Mouse (Mus musculus) midbrain, embryonic 14.5 days (tissue): ENCODE data around the gene Hcar2. TPM values are rescaled to one million over a fixed set of nuclear protein-coding genes. Genes with fewer than 3 reads are reported as not detected.

Source experiments
- ATAC-seq: fragments of 200-750 bp; cut with Nextera tagmentation; 2 replicates; pipeline ENCODE4 v1.8.0; 2017; ENCODE audit warnings: moderate number of reproducible peaks, moderate library complexity; ENCODE audit not compliant: low FRiP score, low TSS enrichment
- DNase-seq: peaks from one replicate; pipeline ENCODE4 v3.0.0-alpha.2; 2015
- H3K27ac ChIP-seq: fragments of 300-500 bp; sonication (generic); replicated peaks from 2 replicates; pipeline ENCODE4 v1.5.1; 2014; ENCODE audit warnings: mild to moderate bottlenecking, low read depth, low read length, moderate library complexity
- H3K27me3 ChIP-seq: fragments of 300-500 bp; sonication (generic); 2 replicates; pipeline ENCODE4 v1.6.1; 2014; ENCODE audit warnings: low read length, control low read depth, mixed read lengths; ENCODE audit not compliant: control insufficient read depth, insufficient read depth
- H3K36me3 ChIP-seq: fragments of 300-500 bp; sonication (generic); 2 replicates; pipeline ENCODE4 v1.6.1; 2014; ENCODE audit warnings: low read length, control low read depth; ENCODE audit not compliant: control insufficient read depth, insufficient read depth
- H3K4me1 ChIP-seq: fragments of 300-500 bp; sonication (generic); 2 replicates; pipeline ENCODE4 v1.6.1; 2014; ENCODE audit warnings: mild to moderate bottlenecking, antibody characterized with exemption, low read length, control low read depth; ENCODE audit not compliant: control insufficient read depth, insufficient read depth
- H3K4me2 ChIP-seq: fragments of 300-500 bp; sonication (generic); 2 replicates; pipeline ENCODE4 v1.6.1; 2014; ENCODE audit warnings: mild to moderate bottlenecking, low read length, moderate library complexity
- H3K4me3 ChIP-seq: fragments of 300-500 bp; sonication (generic); replicated peaks from 2 replicates; pipeline ENCODE4 v1.5.1; 2014; ENCODE audit warnings: low read depth, low read length
- H3K9ac ChIP-seq: fragments of 300-500 bp; sonication (generic); replicated peaks from 2 replicates; pipeline ENCODE4 v1.6.1; 2014; ENCODE audit warnings: mild to moderate bottlenecking, low read length, moderate library complexity
- H3K9me3 ChIP-seq: fragments of 300-500 bp; sonication (generic); 2 replicates; pipeline ENCODE4 v1.6.1; 2016; ENCODE audit warnings: low read length, control low read depth, mixed read lengths; ENCODE audit not compliant: control insufficient read depth
- WGBS: fragments of 180-500 bp; shearing (Covaris S2); extraction: QIAGEN DNeasy Blood & Tissue Kit; methylation state at CpG from one replicate; pipeline ENCODE4 v1.1.7; 2014; 5-methylcytosine and 5-hydroxymethylcytosine counted together
- polyA plus RNA-seq: library from polyadenylated mRNA; unstranded; fragments of >200 nt; fragmentation: Nextera tagmentation; extraction: Ambion mirVana; gene quantifications from 2 replicates; pipeline ENCODE4 v1.2.1, GENCODE M21; 2014

Hcar2 gene
- polyA plus RNA-seq, 1 experiment from 2014 or later = 0.11 TPM

DNA sequence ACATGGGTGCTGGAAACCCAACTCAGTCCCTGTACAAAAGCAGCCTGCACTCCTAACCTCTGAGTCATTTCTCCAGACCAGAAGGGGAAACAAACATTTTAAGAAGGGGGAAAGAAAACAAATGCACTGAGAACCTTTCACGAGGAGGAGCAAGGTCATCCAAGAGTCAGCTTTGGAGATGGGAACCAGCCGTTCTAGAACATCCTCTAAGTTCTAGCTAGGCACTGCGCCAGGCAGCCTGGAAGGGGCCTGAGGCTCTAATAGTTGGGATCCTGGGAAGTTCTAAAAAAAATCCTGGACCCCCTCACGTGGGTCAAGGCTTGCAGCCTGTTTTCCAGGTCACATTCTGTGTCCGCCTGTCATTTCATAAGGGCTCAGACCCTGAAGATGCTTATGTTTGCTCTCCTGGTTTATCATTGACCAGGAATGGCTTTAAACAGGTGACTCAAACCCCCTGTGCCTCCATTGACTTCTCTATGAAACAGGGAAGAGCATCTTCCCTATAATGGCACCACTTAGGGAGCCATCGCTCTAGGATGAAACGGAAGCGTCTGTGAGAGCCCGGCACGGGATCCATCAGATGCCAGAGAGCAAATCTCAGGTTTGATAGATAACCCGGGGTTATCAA lies 11.3 kb downstream of the Hcar2 start:
- H3K4me1 ChIP-seq = no peaks in the 10 kb centered on the region
- no peaks in the 10 kb centered on the region for H3K9me3 ChIP-seq
- DNase-seq (no peak), ATAC-seq (no peak)
- H3K36me3 ChIP-seq = no peaks in the 10 kb centered on the region
- no peaks in the 10 kb centered on the region for H3K27me3 ChIP-seq
- H3K27ac ChIP-seq = no peak overlapping the region
- 93% methylated on average over 11 of the region's 11 CpGs for WGBS
- H3K4me2 ChIP-seq = no peak overlapping the region
- no peak overlapping the region for H3K9ac ChIP-seq
- no peak overlapping the region for H3K4me3 ChIP-seq

DNA sequence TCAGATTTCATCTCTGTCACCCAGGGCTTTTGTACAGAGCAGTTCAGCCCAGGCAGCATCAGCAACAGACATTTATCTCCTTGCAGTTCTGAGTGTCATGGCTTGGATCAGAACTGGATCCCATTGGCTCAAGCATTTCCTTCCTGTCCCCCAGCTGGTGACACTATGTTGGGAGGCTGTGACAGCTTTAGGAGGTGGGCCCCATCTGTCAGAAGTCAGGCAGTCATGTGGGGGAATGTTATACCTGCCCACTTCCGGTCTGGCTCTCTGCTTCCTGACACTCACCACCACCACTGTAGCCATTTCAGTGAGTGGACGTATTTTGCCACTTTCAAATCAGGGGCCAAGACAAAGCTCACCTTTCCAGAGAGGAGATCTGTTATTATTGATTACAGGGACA lies 13.9 kb downstream of the Hcar2 start:
- 85% methylated on average over 2 of the region's 2 CpGs for WGBS
- H3K4me3 ChIP-seq = no peak overlapping the region

DNA sequence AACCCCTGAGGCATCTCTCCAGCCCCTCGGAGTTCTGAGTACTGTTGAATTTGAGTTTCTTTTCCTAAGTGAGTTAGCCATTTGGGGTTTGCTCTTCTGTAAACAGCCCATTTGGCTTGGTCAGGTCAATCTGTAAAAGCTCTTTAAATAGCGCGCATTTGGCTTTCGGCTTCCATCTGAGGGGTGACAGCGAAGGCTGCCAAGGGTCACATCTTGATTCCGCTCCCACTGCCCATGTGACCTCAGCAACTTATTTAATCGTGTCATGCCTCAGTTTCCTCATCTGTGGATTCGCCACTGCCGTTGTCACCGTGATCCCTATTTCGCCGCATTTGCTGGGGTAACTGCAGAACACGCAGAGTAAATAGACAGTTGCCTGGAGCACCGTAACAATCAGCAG lies 21.0 kb downstream of the Hcar2 start:
- Histone ChIP-seq H3K9me3 (no peaks in the 10 kb centered on the region), H3K27me3 (no peaks in the 10 kb centered on the region), H3K4me2 (no peak overlapping the region), H3K9ac (no peak overlapping the region), H3K4me1 (peaks cover 3% of the 10 kb centered on the region; the same call in 1 of the 2 replicates), H3K27ac (no peak overlapping the region), H3K36me3 (no peaks in the 10 kb centered on the region), H3K4me3 (no peak overlapping the region)
- DNase-seq (no peak), ATAC-seq (no peak)
- WGBS = 94% methylated on average over 14 of the region's 14 CpGs

More for the DNA sequence above, 13.9 kb downstream of the Hcar2 start:
- no peak overlapping the region for H3K27ac ChIP-seq
- H3K4me1 ChIP-seq = no peaks in the 10 kb centered on the region
- no peaks in the 10 kb centered on the region for H3K36me3 ChIP-seq
- H3K27me3 ChIP-seq = no peaks in the 10 kb centered on the region
- no peaks in the 10 kb centered on the region for H3K9me3 ChIP-seq
- no peak overlapping the region for H3K4me2 ChIP-seq
- DNase-seq = no peak
- no peak for ATAC-seq
- H3K9ac ChIP-seq = no peak overlapping the region

DNA sequence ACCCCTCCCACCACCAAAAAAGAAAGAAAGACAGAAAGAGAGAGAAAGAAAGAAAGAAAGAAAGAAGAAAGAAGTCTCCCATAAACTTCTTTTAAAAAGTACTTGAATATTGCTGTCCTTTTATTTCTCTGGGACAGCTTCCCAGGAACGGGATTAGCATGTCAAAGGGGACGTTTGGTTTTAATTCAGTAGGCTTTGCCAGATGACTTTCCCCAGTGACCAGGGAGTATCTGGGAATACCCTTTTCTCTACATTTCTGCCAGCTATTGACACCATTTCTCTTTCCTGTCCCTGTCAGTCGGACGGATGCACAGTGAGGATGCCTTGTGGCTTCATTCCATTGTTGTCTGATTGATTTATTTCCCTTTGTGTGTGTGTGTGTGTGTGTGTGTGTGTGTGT lies 21.5 kb downstream of the Hcar2 start:
- DNase-seq = peak; percentile 41
- no peak overlapping the region for H3K9ac ChIP-seq
- no peak overlapping the region for H3K27ac ChIP-seq
- no peaks in the 10 kb centered on the region for H3K9me3 ChIP-seq
- H3K4me2 ChIP-seq = no peak overlapping the region
- 16% methylated on average over 4 of the region's 4 CpGs for WGBS
- peaks cover 3% of the 10 kb centered on the region; the same call in 1 of the 2 replicates for H3K4me1 ChIP-seq
- ATAC-seq = no peak
- no peak overlapping the region for H3K4me3 ChIP-seq
- no peaks in the 10 kb centered on the region for H3K36me3 ChIP-seq
- H3K27me3 ChIP-seq = no peaks in the 10 kb centered on the region

DNA sequence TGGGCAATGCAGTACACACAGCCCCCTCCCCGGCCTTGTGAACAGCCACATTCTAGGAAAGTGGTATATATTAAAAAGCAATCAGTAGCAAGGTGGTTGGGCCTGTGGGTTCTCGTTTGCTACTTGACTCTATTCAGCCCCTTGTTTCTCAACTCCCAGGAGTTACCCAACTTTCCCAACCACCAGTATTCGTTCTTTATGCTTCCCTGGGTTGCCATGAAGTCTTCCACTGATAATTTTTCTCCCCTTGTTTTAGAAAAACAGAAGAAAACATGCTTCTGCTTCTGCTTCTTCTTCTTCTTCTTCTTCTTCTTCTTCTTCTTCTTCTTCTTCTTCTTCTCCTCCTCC lies 22.4 kb downstream of the Hcar2 start:
- no peak for DNase-seq
- no peak overlapping the region for H3K9ac ChIP-seq
- no peaks in the 10 kb centered on the region for H3K36me3 ChIP-seq
- no peak overlapping the region for H3K27ac ChIP-seq
- H3K4me3 ChIP-seq = no peak overlapping the region
- H3K27me3 ChIP-seq = no peaks in the 10 kb centered on the region
- H3K9me3 ChIP-seq = no peaks in the 10 kb centered on the region
- no peak for ATAC-seq
- H3K4me1 ChIP-seq = peaks cover 3% of the 10 kb centered on the region; the same call in 1 of the 2 replicates
- 75% methylated on average over 3 of the region's 3 CpGs for WGBS
- no peak overlapping the region for H3K4me2 ChIP-seq

DNA sequence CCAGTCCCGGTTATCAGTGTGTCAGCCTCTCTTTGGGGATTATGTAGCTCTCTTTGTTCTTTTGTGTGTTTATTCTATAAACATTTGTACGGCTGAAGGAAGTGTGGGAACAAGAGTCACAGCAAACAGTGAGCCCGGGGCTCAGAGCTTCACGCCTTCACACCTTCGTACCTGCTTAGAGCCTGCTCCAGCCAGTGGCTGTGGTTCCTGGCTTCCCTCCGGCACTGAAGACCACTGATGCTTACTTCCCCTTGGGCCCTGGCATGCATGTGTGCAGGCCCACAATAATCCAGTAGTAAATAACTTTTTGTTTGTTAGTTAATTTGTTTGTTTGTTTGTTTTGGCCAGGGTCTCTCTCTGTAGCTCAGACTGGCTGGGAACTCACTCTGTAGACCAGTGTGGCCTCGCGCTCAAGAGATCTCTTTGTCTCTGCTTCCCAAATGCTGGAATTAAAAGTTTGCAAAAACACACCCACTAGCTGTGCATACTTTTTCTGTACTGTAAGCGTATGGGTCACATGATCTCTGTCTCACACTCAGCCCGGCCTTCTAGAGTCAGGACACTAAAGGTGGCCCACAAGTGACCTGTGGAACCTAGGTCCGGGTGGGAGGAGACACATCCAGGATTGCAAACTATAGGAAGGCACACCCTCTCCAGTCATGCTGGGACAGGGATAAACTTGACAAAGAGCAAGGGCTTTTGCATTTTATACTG lies 22.9 kb downstream of the Hcar2 start:
- no peak overlapping the region for H3K4me2 ChIP-seq
- H3K27me3 ChIP-seq = no peaks in the 10 kb centered on the region
- DNase-seq (no peak), ATAC-seq (no peak)
- H3K4me1 ChIP-seq = peaks cover 3% of the 10 kb centered on the region; the same call in 1 of the 2 replicates
- no peak overlapping the region for H3K27ac ChIP-seq
- no peak overlapping the region for H3K9ac ChIP-seq
- H3K36me3 ChIP-seq = no peaks in the 10 kb centered on the region
- 61% methylated on average over 11 of the region's 11 CpGs for WGBS
- H3K4me3 ChIP-seq = no peak overlapping the region
- H3K9me3 ChIP-seq = no peaks in the 10 kb centered on the region

DNA sequence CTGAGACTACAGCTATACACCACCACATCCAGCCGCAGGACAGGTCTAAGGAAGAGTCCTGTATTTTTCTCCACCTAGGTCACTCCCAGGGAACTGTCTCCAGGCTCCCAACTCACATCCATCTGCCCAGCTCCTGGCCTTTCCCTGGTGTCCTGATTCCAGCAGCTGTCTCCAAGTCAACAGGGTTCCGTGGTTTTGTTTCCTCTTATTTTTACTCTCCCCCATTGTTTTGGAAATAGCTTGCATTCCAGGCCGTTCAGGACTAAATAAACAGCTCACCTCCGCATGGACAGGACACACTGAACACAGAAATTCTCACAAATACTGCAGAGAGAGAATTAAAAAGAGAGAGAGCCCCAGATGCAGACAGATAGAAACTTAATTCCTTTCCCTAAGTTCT lies 27.9 kb downstream of the Hcar2 start:
- H3K36me3 ChIP-seq = no peaks in the 10 kb centered on the region
- DNase-seq (no peak), ATAC-seq (no peak)
- H3K4me1 ChIP-seq = peaks cover 3% of the 10 kb centered on the region; the same call in 1 of the 2 replicates
- no peak overlapping the region for H3K4me3 ChIP-seq
- H3K27ac ChIP-seq = no peak overlapping the region
- H3K9ac ChIP-seq = no peak overlapping the region
- no peak overlapping the region for H3K4me2 ChIP-seq
- WGBS = 54% methylated on average over 4 of the region's 4 CpGs
- no peaks in the 10 kb centered on the region for H3K9me3 ChIP-seq
- H3K27me3 ChIP-seq = no peaks in the 10 kb centered on the region

DNA sequence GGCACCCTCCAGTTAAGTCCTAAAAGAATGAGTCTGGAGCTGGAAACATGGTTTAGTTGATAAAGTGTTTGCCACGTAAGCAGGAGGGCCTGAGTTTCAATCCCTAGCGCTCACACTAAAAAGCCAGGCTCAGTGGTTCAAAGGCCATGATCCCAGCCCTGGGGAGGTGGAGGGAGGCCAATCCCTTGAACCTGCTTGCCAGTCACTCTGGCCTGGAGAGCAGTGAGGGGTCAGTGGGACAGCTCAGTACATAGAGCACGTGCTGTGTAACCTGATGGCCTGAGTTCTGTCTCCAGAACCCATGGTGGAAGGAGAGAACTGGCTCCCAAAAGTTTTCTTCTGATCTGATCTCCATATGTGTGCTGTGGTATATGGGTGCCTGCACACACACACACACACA lies 30.5 kb downstream of the Hcar2 start:
- H3K4me2 ChIP-seq = no peak overlapping the region
- H3K9ac ChIP-seq = no peak overlapping the region
- H3K36me3 ChIP-seq = no peaks in the 10 kb centered on the region
- no peaks in the 10 kb centered on the region for H3K9me3 ChIP-seq
- no peaks in the 10 kb centered on the region for H3K4me1 ChIP-seq
- no peaks in the 10 kb centered on the region for H3K27me3 ChIP-seq
- DNase-seq (no peak), ATAC-seq (no peak)
- no peak overlapping the region for H3K4me3 ChIP-seq
- H3K27ac ChIP-seq = no peak overlapping the region
- 79% methylated on average over 3 of the region's 3 CpGs for WGBS

DNA sequence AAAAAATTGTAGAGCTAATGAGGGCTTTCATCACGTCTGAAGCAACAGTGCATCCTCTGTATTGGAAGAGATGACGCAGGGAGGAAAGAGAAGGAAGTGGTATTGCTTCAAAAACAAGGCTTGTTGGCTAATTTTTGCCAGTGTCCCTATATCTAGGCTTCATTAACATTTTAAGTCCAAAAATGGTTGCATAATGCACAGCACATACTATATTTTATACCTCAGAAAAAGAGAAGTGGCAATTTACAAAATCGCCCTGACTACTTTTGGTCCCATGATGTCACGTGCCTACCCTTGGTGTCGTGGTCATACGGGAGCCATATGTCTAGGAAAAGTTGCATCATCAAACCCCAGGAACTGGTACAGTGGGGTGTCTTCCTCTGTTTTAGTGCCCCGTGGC lies 33.0 kb downstream of the Hcar2 start:
- Histone ChIP-seq H3K27ac (no peak overlapping the region), H3K4me1 (no peaks in the 10 kb centered on the region), H3K36me3 (no peaks in the 10 kb centered on the region), H3K27me3 (no peaks in the 10 kb centered on the region), H3K9me3 (no peaks in the 10 kb centered on the region), H3K4me2 (no peak overlapping the region), H3K9ac (no peak overlapping the region), H3K4me3 (no peak overlapping the region)
- 93% methylated on average over 7 of the region's 7 CpGs for WGBS
- DNase-seq (no peak), ATAC-seq (no peak)
